Mouse (Mus musculus): ENCODE measurements at regions not wholly inside any gene's neighbourhood (a gene's known extent, or its start where the extent isn't known, plus 50 kb on each side); places are given as distances from the start of the nearest gene placed in this dataset.
A peak's percentile ranks its signal among the peaks of the same experiment; 100 is the strongest.

- no peak for DNase-seq (ENCODE audit: extremely low read depth, low read depth)
Observed at GRCm38 (mm10) chr10:37079535-37079934, 59.2 kb downstream of the Marcks start.

DNA sequence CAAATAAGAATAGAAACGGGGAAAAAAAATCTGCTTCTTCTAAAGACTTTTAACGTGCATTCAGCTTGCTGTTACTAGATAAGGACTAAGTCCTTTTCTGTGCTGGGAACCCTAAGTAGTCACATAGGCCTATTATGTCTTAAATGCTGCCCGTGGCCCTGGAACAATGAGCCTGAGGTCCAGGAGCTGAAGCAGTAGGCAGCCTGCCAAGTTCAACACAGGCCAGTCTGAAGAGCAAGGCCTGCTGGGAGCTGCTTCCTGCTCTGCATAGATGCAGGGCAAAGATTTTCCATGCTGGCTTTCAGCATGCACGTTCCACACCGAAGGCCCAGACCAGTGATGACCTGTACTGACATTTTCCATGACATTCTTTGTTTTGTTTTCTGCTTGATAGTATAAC is 60.3 kb downstream of the Marcks start:
- no peak for DNase-seq (ENCODE audit: extremely low read depth, low read depth)

GRCm38 (mm10) chr10:37077741-37078140 is 61.0 kb downstream of the Marcks start:
- DNase-seq (ENCODE audit: extremely low read depth, low read depth): no peak

GRCm38 (mm10) chr10:37072834-37073233 is 65.9 kb downstream of the Marcks start:
- peak; percentile 33 for DNase-seq (ENCODE audit: extremely low read depth, low read depth)

DNA sequence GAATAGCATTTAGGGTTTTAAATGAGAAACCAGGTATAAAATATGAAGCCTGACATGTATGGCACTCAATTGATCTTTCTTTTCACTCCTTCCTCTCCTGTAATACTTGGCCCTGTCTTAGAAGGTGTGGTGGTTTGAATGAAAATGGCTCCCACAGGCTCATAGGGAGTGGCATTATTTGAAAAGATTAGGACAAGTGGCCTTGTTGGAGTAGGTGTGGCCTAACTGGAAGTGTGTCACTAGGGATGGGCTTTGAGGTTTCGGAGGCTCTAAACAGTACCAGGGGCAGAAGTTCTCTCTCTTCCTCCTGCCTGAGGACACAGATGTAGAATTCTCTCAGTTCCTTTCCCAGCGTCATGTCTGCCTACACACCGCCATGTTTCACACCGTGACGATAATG is 66.7 kb downstream of the Marcks start:
- DNase-seq (ENCODE audit: extremely low read depth, low read depth): no peak

- DNase-seq (ENCODE audit: extremely low read depth, low read depth): no peak
Observed at GRCm38 (mm10) chr10:37071420-37071819, 67.3 kb downstream of the Marcks start.
